Mouse (Mus musculus) neural tube, embryonic 12.5 days (tissue): Measurements from ENCODE around the gene Inpp5a. TPM values are rescaled to one million over a fixed set of nuclear protein-coding genes. Genes with fewer than 3 reads are reported as not detected.
A peak's percentile ranks its signal among the peaks of the same experiment; 100 is the strongest.

ENCODE experiments used
- ATAC-seq: fragments of 200-750 bp; cut with Nextera tagmentation; 2 replicates; pipeline ENCODE4 v1.8.0; 2017; ENCODE audit warnings: low read depth, mild to moderate bottlenecking, moderate TSS enrichment, moderate library complexity; ENCODE audit not compliant: low FRiP score
- H3K27ac ChIP-seq: fragments of 300-500 bp; sonication (generic); 2 replicates; pipeline ENCODE4 v1.5.1; 2016
- H3K27me3 ChIP-seq: fragments of 300-500 bp; sonication (generic); replicated peaks from 2 replicates; pipeline ENCODE4 v1.6.1; 2016; ENCODE audit warnings: mild to moderate bottlenecking
- H3K36me3 ChIP-seq: fragments of 300-500 bp; sonication (generic); 2 replicates; pipeline ENCODE4 v1.6.1; 2016; ENCODE audit warnings: mild to moderate bottlenecking
- H3K4me1 ChIP-seq: fragments of 300-500 bp; sonication (generic); 2 replicates; pipeline ENCODE4 v1.6.1; 2016
- H3K4me2 ChIP-seq: fragments of 300-500 bp; sonication (generic); replicated peaks from 2 replicates; pipeline ENCODE4 v1.6.1; 2016; ENCODE audit warnings: mild to moderate bottlenecking
- H3K4me3 ChIP-seq: fragments of 300-500 bp; sonication (generic); 2 replicates; pipeline ENCODE4 v1.5.1; 2016
- H3K9ac ChIP-seq: fragments of 300-500 bp; sonication (generic); 2 replicates; pipeline ENCODE4 v1.6.1; 2016; ENCODE audit warnings: mild to moderate bottlenecking
- H3K9me3 ChIP-seq: fragments of 300-500 bp; sonication (generic); 2 replicates; pipeline ENCODE4 v1.6.1; 2016; ENCODE audit warnings: mild to moderate bottlenecking
- WGBS: fragments of 180-500 bp; shearing (Covaris S2); methylation state at CpG from one replicate; pipeline ENCODE4 v1.1.7; 2016; 5-methylcytosine and 5-hydroxymethylcytosine counted together
- polyA plus RNA-seq: library from polyadenylated mRNA; unstranded; fragments of >200 nt; fragmentation: Nextera tagmentation; extraction: Ambion mirVana; gene quantifications from 2 replicates; pipeline ENCODE4 v1.2.1, GENCODE M21; 2016

The Inpp5a gene
- polyA plus RNA-seq, 1 experiment from 2014 or later = 26.8 TPM

DNA sequence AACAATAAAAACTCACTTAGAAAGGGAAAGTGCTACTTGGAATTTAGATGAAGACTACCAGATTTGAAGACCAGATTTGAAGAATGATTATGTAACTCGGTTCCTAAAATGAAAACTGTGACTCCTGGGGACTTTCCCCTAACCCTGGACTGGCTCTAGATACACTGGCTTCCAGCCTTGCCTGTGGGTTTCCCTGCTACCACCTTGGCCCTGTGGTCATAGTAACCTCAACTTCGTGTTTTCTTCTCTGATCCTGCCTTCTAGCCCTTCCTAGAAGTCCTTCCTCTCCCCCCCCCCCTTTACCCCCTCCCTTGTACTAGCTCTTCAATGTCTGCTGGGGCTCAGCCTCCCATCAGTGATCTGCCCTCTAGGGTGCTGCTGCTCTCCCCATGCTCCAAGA lies 87.8 kb downstream of the Inpp5a start:
- Histone ChIP-seq H3K27me3 (no peaks in the 10 kb centered on the region), H3K4me1 (no peaks in the 10 kb centered on the region), H3K27ac (no peak overlapping the region), H3K9ac (no peak overlapping the region), H3K36me3 (peaks cover 3% of the 10 kb centered on the region; the same call in 1 of the 2 replicates), H3K4me3 (no peak overlapping the region), H3K4me2 (no peak overlapping the region), H3K9me3 (no peaks in the 10 kb centered on the region)
- no peak for ATAC-seq
- 62% methylated on average over 2 of the region's 2 CpGs for WGBS

DNA sequence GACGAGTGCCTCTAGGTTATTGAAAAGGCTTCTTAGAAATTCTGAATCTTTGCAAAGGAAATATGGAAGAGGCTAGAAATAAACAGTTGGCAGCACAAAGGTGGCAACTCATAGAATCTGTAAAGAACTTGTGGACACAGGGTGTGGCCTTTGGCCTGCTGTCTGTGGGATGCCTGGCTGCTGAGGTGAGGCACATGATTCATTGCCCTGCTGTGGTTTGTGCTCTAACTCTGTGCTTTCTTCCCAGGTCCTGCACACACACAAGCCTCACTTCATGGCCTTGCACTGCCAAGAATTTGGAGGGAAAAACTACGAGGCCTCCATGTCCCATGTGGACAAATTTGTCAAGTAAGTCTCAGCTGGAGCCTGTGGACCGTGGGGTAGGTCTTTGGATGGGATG lies 88.8 kb downstream of the Inpp5a start:
- 0 out of 2 replicates have a peak, but pooled peaks cover 5% of the 10 kb centered on the region for H3K27me3 ChIP-seq
- H3K4me2 ChIP-seq = no peak overlapping the region
- no peak overlapping the region for H3K4me3 ChIP-seq
- peaks cover 6% of the 10 kb centered on the region; the same call in 1 of the 2 replicates for H3K36me3 ChIP-seq
- no peaks in the 10 kb centered on the region for H3K4me1 ChIP-seq
- H3K9ac ChIP-seq = no peak overlapping the region
- no peak for ATAC-seq
- H3K9me3 ChIP-seq = no peaks in the 10 kb centered on the region
- no peak overlapping the region for H3K27ac ChIP-seq
- 93% methylated on average over 3 of the region's 3 CpGs for WGBS

DNA sequence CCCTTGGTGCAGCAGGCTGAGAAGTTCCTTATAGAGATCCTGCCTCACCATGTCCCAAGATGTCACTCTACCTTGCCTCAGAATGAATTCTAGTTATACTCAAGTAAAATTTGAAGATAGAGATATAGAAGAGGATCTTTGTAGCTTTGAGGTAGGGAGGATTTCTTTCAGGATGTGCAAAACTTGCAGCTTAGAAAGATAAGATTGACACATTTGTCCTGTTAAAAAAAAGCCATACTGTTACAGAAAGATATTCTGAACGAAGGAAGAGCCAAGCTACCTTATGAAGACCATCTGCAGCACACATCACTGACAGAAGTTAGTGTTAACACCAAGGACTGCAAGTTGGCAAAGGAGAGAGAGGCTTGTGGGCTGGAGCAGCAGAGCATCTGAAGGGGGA lies 90.2 kb downstream of the Inpp5a start:
- H3K36me3 ChIP-seq = peaks cover 6% of the 10 kb centered on the region; the same call in 1 of the 2 replicates
- ATAC-seq = no peak
- H3K4me3 ChIP-seq = no peak overlapping the region
- 82% methylated on average over 1 of the region's 1 CpGs for WGBS
- H3K9ac ChIP-seq = no peak overlapping the region
- H3K4me1 ChIP-seq = no peaks in the 10 kb centered on the region
- 0 out of 2 replicates have a peak, but pooled peaks cover 10% of the 10 kb centered on the region for H3K27me3 ChIP-seq
- H3K9me3 ChIP-seq = no peaks in the 10 kb centered on the region
- no peak overlapping the region for H3K27ac ChIP-seq
- H3K4me2 ChIP-seq = no peak overlapping the region

DNA sequence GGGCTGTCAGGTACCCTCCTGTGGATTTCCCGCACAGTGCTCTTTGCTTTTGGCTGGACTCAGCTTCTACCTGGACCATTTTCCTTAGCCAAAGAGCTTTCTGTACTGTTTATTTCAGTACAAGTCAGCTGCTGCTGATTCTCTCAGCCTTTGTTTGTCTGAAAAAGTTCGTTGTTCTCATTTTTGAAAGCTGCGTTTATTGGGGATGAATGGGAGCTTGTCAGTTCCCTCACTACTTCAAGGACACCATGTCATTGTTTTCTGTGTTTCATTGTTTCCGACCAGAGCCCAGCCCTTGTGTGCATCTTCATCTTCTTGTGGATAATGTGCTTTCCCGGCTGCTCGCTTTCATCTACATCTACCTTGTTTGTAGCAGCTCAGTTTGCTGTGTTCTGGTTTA lies 90.7 kb downstream of the Inpp5a start:
- Histone ChIP-seq H3K27me3 (0 out of 2 replicates have a peak, but pooled peaks cover 10% of the 10 kb centered on the region), H3K36me3 (peaks cover 6% of the 10 kb centered on the region; the same call in 1 of the 2 replicates), H3K9ac (no peak overlapping the region), H3K4me2 (no peak overlapping the region), H3K9me3 (no peaks in the 10 kb centered on the region), H3K27ac (no peak overlapping the region), H3K4me3 (no peak overlapping the region), H3K4me1 (no peaks in the 10 kb centered on the region)
- 82% methylated on average over 6 of the region's 6 CpGs for WGBS
- no peak for ATAC-seq

DNA sequence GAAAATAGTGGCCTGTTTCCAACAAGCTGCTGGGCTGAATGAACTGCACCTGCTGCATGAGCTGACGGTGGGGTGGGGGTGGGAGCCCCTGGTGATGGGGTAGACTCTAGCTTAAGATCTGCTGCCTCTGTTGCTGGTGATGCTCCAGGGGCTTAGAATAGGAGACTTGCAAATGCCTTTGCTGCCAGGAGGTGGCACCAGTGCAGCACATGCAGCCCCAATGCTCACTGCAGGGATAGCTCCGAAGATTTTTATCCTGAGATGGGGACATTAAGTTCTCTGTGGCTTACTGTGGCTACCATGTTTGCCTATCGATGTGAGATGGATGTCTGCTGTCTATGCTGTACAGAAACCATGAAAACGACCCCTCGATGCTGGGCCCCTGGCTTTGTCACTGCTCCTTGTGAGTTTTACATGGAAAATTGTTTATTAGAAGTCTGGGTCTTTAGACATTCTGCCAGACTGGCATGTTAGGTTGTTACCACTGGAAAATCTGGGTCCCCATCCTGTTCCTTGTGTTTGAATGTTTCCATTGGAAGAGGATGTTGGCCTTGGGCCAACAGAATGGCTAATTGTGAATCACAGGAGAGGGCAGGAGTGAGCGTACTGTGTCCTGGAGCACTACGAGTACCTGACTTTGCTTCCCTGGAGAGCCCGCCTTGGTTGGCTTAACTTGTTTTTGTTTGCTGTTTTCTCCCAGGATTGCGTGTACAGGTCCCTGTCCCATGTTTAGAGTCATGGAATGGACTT lies 95.5 kb downstream of the Inpp5a start:
- 0 out of 2 replicates have a peak, but pooled peaks have one; percentile 29 for ATAC-seq
- peaks cover 23% of the 10 kb centered on the region; the same call in 1 of the 2 replicates for H3K27me3 ChIP-seq
- no peaks in the 10 kb centered on the region for H3K4me1 ChIP-seq
- no peak overlapping the region for H3K4me3 ChIP-seq
- no peak overlapping the region for H3K9ac ChIP-seq
- 66% methylated on average over 9 of the region's 9 CpGs for WGBS
- H3K4me2 ChIP-seq = no peak overlapping the region
- no peaks in the 10 kb centered on the region for H3K9me3 ChIP-seq
- H3K36me3 ChIP-seq = peaks cover 6% of the 10 kb centered on the region; the same call in 1 of the 2 replicates
- no peak overlapping the region for H3K27ac ChIP-seq

DNA sequence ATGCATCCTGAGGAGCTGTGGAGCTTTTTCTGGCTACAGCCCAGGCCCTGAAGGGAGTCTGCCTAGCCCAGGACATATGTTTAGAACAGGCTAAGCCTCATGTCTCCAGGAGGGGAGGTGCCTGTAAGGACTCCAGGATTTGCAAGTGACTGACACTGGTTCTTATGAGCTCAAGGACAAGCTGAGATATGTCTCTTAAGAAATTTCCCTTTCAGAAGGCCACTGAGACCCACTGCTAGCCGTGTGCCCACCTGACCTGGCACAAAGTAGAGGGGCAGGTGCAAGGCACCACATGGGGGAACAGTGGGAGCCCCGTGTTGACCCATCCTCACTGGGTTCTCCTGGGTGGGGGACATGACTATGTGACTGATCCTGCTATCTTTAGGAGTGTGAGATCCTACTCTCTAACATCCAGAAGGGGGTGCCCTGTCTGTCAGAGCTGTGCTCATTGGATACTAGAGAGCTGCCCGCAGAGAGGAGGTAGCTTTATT lies 100.9 kb downstream of the Inpp5a start:
- H3K27me3 ChIP-seq = peaks cover 26% of the 10 kb centered on the region

DNA sequence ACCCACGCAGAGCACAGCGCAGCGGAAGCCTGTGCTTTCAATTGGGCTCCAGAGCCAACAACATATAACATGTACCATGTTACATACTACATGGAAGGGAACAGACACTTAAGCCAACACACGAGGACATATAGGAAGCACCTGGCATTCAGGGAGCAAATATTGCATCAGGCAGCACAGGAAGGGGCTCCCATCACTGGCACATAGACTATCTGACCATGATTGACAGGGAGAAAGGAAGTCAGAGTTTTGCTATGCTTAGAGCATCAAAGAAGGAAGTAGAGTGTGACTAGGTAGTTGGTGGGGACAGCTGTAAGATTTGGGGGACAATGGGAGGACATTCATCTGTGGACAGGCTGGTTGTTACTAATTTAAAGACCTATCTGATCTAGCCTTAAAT lies 103.4 kb downstream of the Inpp5a start:
- H3K4me1 ChIP-seq = no peaks in the 10 kb centered on the region
- WGBS = 92% methylated on average over 4 of the region's 4 CpGs
- no peak for ATAC-seq
- no peaks in the 10 kb centered on the region for H3K36me3 ChIP-seq
- no peak overlapping the region for H3K27ac ChIP-seq
- H3K4me3 ChIP-seq = no peak overlapping the region
- no peaks in the 10 kb centered on the region for H3K9me3 ChIP-seq
- H3K9ac ChIP-seq = no peak overlapping the region
- H3K27me3 ChIP-seq = peaks cover 20% of the 10 kb centered on the region
- H3K4me2 ChIP-seq = no peak overlapping the region

More for the DNA sequence above, 100.9 kb downstream of the Inpp5a start:
- no peaks in the 10 kb centered on the region for H3K9me3 ChIP-seq
- no peak overlapping the region for H3K4me2 ChIP-seq
- H3K4me3 ChIP-seq = no peak overlapping the region
- H3K4me1 ChIP-seq = no peaks in the 10 kb centered on the region
- no peak for ATAC-seq
- H3K27ac ChIP-seq = no peak overlapping the region
- no peak overlapping the region for H3K9ac ChIP-seq
- H3K36me3 ChIP-seq = no peaks in the 10 kb centered on the region
- WGBS = 76% methylated on average over 3 of the region's 3 CpGs

DNA sequence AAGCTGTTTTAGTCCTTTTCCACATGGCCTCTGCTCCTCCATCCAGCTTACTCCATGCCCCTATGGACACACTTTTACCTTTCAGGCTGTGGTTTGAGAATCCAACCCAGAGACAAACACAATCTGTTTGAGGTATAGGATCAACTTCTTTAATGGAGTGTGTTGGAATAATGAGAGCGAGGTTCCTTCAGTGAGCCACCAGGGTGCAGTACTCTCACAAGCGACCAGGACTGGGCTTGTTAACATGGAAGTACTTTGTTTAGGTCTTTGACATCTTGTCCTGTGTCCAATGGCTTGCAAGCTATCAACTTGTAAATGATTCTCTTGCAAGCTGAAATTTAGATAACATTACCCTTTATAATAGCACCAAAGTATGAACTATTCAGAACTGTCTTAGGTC lies 104.0 kb downstream of the Inpp5a start:
- Histone ChIP-seq H3K9me3 (no peaks in the 10 kb centered on the region), H3K4me3 (no peak overlapping the region), H3K9ac (no peak overlapping the region), H3K27ac (no peak overlapping the region), H3K36me3 (no peaks in the 10 kb centered on the region), H3K27me3 (peaks cover 20% of the 10 kb centered on the region), H3K4me2 (no peak overlapping the region), H3K4me1 (no peaks in the 10 kb centered on the region)
- 46% methylated on average over 2 of the region's 2 CpGs for WGBS
- ATAC-seq = no peak

DNA sequence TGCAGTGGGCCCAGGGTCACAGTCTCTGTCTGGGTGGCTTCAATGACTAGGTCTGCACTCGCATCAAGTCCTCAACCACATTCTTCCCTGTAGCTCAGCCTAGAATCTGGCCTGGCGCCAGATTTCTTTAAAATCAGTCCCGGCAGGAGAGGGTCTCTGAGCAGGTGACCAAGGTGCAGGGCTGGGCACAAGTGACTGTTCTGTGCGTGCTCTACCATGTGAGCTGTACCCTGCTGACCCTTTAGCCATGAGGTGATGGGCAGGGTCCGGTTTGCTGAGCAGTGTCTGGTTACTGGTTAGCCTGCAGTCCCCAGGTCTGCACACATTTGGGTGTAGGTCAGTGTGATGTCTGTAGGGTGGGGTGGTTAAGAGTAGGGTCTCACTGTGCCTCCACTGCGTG lies 106.9 kb downstream of the Inpp5a start:
- H3K4me3 ChIP-seq = no peak overlapping the region
- no peaks in the 10 kb centered on the region for H3K9me3 ChIP-seq
- no peak for ATAC-seq
- WGBS = 87% methylated on average over 6 of the region's 6 CpGs
- no peak overlapping the region for H3K4me2 ChIP-seq
- H3K4me1 ChIP-seq = no peaks in the 10 kb centered on the region
- H3K27me3 ChIP-seq = peaks cover 26% of the 10 kb centered on the region
- H3K27ac ChIP-seq = no peak overlapping the region
- H3K36me3 ChIP-seq = no peaks in the 10 kb centered on the region
- no peak overlapping the region for H3K9ac ChIP-seq

DNA sequence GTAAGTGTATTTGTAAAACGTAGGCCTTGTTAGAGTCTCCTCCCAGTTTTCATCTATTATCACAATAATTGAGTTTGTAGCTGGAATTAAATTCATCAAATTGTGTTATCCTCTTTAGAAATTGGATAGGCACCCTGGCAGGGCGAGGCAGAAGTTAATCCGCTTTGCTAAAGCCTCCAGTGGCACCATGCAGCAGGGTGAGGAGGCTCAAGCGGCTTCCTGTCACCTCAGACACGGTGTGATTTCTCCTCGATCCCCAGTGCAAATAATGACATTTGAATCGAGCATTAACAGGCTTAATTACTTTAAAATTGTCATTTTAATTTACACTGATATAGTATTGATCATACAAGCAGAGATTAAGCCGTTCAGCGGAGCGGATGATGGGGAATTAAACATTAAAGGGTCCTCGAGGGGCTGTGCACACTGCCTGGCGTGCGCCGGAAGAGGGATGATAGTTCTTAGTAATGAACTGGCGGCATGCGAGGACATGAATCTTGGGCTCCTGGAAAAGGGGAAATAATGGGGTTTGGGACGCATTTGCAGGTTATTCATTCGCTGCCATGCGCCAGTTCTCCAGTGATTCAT lies 109.2 kb downstream of the Inpp5a start:
- 70% methylated on average over 19 of the region's 19 CpGs for WGBS
- H3K27ac ChIP-seq = no peak overlapping the region
- no peak overlapping the region for H3K4me2 ChIP-seq
- H3K27me3 ChIP-seq = peaks cover 38% of the 10 kb centered on the region
- H3K36me3 ChIP-seq = no peaks in the 10 kb centered on the region
- H3K4me1 ChIP-seq = no peaks in the 10 kb centered on the region
- no peaks in the 10 kb centered on the region for H3K9me3 ChIP-seq
- no peak overlapping the region for H3K4me3 ChIP-seq
- no peak for ATAC-seq
- H3K9ac ChIP-seq = no peak overlapping the region

DNA sequence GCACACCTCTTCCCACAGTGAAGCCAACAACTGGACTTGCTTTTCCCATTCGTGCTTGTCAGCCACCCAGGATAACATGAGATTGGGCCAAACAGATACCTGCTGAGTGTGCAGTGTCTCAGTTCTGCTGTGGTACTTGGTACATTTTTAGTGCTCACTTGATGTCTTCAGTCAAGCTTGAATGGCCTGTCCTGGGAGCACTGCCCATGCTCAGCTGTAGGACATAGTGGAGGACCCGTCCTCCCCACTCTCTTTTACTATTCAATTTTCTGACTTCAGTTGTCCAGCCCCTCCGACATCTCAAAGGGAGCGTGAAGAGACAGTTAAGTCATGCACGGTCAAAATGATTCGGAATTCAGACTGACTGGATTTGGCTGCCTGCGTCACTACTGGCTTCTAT lies 115.2 kb downstream of the Inpp5a start:
- Histone ChIP-seq H3K4me2 (no peak overlapping the region), H3K36me3 (no peaks in the 10 kb centered on the region), H3K9ac (no peak overlapping the region), H3K4me3 (no peak overlapping the region), H3K4me1 (peaks cover 5% of the 10 kb centered on the region; the same call in 1 of the 2 replicates), H3K27me3 (peaks cover 48% of the 10 kb centered on the region), H3K27ac (no peak overlapping the region), H3K9me3 (no peaks in the 10 kb centered on the region)
- ATAC-seq = no peak
- WGBS = 66% methylated on average over 7 of the region's 7 CpGs

DNA sequence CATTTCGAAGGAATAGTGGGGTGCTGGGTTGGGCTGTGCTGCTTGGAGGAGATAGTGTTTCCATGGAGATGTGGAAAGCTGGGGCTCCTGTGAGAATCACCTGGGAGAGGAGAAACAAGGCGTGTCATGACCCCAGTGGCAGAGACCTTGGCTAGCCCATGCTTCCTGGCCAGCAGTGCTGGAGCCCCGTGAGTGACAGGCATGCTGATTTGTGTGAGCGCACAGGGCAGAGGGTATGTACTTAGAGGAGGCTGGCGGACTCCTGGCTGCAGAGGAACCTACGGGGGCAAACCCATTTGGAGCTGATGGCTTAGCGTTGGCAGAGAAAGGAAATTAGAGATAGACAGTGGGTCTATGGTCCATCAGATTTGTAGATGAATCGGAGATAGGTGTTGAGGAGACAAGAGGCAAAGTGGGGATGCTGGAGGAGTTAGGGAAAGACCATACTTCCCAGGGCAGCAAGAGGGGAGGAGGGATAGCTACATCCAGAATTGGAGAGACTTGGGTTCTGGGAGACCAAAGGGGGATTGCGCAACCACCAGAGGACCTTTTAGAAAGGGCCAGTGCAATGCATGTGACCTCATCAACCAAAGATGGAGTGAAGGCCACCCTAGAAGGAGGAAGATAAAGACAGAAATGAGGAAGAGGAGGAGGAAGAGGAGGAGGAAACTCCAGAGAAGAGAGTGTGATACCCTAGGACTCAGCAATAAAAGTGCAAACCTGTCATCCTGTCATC lies 117.9 kb downstream of the Inpp5a start:
- H3K9me3 ChIP-seq = no peaks in the 10 kb centered on the region
- 78% methylated on average over 9 of the region's 9 CpGs for WGBS
- H3K36me3 ChIP-seq = no peaks in the 10 kb centered on the region
- H3K4me3 ChIP-seq = no peak overlapping the region
- H3K4me2 ChIP-seq = no peak overlapping the region
- H3K9ac ChIP-seq = no peak overlapping the region
- peaks cover 55% of the 10 kb centered on the region for H3K27me3 ChIP-seq
- peaks cover 5% of the 10 kb centered on the region; the same call in 1 of the 2 replicates for H3K4me1 ChIP-seq
- ATAC-seq = no peak
- no peak overlapping the region for H3K27ac ChIP-seq
